Mouse (Mus musculus): ENCODE data around the gene Afp.

Afp gene

GRCm38 (mm10) chr5:90490518-90490917 is at the start of gene Afp:
Gene Afp, plus strand, starts transcription at chr5:90490737.
- DNase-seq (ENCODE audit: low read depth in 2 of 2, low spot score in 2 of 2) = no peak

DNA sequence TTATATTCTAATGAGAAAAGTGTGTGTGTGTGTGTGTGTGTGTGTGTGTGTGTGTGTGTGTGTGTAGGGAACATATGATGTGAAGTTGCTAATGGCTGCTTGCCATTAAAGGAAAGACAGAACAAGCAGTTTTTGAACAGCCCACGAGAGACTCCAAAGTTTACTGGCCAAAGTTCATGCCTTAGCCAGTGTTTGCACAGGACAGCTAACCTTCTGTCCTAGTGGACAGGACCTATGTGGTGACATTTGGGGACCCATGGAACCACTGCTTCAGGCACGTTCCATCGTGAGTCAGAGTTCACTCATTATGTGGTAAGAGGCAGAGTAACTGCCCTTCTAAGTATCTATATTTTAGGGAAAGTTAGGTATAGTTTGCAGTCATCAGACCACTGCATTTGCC is 43.0 kb upstream of the Afp start:
- no peak for DNase-seq (ENCODE audit: low read depth in 2 of 2, low spot score in 2 of 2)

DNA sequence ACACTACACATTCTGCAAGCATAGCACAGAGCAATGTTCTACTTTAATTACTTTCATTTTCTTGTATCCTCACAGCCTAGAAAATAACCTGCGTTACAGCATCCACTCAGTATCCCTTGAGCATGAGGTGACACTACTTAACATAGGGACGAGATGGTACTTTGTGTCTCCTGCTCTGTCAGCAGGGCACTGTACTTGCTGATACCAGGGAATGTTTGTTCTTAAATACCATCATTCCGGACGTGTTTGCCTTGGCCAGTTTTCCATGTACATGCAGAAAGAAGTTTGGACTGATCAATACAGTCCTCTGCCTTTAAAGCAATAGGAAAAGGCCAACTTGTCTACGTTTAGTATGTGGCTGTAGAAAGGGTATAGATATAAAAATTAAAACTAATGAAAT is 40.6 kb upstream of the Afp start:
- no peak for DNase-seq (ENCODE audit: low read depth in 2 of 2, low spot score in 2 of 2)

- DNase-seq (ENCODE audit: low read depth in 2 of 2, low spot score in 2 of 2) = peak in 1 of 2 experiments; percentile 1
These were observed 37.8 kb upstream of the Afp start for GRCm38 (mm10) chr5:90452711-90453110.

GRCm38 (mm10) chr5:90457241-90457640 is 33.3 kb upstream of the Afp start:
- DNase-seq (ENCODE audit: low read depth in 2 of 2, low spot score in 2 of 2) = no peak

DNA sequence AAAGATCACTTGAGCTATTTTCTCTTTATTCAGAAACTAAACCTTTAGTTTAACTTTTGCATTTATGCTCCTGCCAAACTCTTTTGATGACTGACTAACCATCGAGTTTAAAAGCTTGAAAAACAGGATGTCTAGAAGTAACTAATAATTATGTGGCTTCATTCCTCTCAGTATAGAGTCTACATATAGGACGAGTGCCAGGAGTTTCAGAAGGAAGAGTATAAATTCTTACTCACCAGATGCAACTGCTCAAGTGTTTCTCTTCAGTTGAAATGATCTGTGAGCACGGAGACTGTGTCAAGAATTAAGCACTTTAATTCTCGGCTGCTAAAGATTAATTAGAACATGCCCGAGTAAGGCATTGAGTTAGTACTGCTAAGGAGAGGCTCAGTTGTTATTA is 31.8 kb upstream of the Afp start:
- DNase-seq (ENCODE audit: low read depth in 2 of 2, low spot score in 2 of 2) = no peak

- DNase-seq (ENCODE audit: low read depth in 2 of 2, low spot score in 2 of 2) = no peak
These were observed 29.9 kb upstream of the Afp start, which contains the start of gene Alb for GRCm38 (mm10) chr5:90460619-90461018. Gene Alb, plus strand, starts transcription at chr5:90460897.

DNA sequence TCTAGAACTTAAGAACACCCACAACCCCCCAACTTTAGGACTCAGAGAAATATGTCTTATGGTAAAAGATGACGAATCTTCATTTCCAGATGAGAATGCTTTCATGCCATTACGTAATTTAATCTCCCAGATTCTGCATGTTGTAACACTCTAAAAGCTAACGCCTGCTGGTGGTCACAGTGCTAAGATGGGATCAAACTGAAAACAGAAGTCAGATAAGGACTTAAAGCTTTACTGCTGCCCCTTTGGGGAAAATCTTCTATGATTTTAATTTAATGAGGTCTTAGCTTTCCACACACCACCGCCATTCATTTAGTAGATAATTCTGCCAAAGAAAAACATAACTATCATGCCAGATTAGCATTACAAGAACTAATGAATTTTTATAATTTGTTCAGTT is 23.7 kb upstream of the Afp start:
- no peak for DNase-seq (ENCODE audit: low read depth in 2 of 2, low spot score in 2 of 2)

DNA sequence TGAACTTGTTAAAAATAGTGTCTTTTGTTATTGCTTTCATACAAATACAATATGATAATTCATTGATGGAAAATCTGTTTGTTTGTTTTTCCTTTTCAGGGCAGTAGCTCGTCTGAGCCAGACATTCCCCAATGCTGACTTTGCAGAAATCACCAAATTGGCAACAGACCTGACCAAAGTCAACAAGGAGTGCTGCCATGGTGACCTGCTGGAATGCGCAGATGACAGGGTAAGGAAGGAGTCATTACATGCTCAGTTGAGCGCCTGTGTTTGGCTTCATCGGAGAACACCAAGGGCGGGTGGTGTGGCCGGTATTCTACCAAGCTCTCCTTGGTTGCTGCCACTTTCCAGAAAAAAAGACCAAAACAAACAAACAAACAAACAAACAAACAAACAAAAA is 23.3 kb upstream of the Afp start:
- DNase-seq (ENCODE audit: low read depth in 2 of 2, low spot score in 2 of 2) = no peak

- no peak for DNase-seq (ENCODE audit: low read depth in 2 of 2, low spot score in 2 of 2)
These were observed 19.7 kb upstream of the Afp start for GRCm38 (mm10) chr5:90470836-90471235.

GRCm38 (mm10) chr5:90473902-90474301 is 16.6 kb upstream of the Afp start:
- no peak for DNase-seq (ENCODE audit: low read depth in 2 of 2, low spot score in 2 of 2)

GRCm38 (mm10) chr5:90474369-90474768 is 16.2 kb upstream of the Afp start:
- no peak for DNase-seq (ENCODE audit: low read depth in 2 of 2, low spot score in 2 of 2)

- DNase-seq (ENCODE audit: low read depth in 2 of 2, low spot score in 2 of 2) = no peak
These were observed 13.8 kb upstream of the Afp start for GRCm38 (mm10) chr5:90476741-90477140.

DNA sequence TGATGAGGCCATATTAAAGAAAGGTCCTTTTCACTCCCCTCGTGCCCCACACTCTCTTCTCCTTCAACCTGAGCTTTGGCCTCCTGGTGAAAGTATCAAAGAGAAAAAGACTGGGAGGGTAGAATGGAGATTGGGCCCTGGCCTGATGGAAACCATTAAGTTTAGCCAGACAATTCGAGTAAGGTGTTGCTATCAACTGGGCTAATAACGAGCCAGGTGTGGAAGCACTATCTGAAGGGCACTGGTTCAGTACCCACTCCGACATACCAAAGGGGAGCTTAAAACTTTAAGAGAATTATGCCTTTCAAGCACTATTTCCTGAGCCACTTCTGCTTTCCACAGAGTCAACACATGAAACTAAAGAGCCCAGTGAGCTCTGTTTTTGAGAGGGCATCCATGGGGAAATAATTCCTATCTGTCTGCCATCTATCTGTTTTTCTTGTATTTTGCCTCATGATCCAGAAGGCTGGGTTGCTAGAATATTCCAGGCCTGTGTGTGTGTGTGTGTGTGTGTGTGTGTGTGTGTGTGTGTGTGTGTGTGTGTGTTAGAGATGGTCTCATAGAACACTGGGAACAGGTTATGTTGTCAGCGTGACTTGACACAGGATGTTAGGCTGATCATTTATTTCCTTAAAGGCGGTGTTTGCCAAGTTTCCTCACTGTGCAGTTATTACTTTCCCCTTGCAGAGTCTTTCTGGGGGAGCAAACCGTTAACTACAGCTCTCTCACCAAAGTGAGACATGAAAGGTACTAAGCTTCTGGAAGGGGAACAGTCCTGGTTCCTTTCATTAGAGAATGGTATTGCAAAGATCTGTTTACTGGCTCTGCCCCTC is 13.0 kb upstream of the Afp start:
- no peak for DNase-seq (ENCODE audit: low read depth in 2 of 2, low spot score in 2 of 2)

DNA sequence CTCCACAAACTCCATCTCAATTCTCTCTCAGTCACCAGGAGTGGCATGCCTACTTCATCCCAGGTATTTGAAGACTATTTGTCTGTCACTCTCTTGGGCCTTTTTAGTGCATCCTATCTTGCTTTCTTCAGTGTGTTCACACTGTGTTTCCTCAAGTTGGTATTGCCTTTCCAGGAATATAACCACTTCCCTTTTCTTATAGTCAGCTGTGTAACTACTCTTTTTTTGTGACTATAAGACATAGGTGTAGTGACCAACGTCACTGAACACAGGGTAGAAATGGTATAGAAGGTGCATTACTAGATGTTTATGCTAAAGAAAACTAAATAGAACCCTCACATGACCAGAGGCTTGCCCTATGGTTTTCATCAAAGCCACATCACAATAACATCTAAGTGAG is 11.7 kb upstream of the Afp start:
- DNase-seq (ENCODE audit: low read depth in 2 of 2, low spot score in 2 of 2) = no peak

DNA sequence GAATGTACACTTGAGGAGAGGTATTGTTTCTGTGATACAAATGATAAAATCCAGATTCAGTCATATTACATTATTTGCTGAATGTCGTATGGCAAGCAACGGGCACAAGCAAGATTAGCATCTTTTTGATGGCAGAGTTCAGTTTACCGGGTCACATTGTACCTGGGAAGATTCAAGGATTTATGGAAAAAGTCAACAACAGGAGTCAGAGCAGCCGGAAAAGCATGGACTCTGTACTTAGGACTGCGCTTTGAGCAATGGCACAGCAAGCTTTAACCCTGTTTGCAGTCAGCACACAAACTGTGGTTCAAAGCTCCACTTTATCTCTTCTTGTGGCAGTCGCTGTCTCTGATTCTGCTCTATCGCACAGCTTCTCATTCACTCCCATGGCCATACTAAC is 4.9 kb upstream of the Afp start:
- no peak for DNase-seq (ENCODE audit: low read depth in 2 of 2, low spot score in 2 of 2)

GRCm38 (mm10) chr5:90488323-90488722 is 2.2 kb upstream of the Afp start:
- DNase-seq (ENCODE audit: low read depth in 2 of 2, low spot score in 2 of 2) = no peak

DNA sequence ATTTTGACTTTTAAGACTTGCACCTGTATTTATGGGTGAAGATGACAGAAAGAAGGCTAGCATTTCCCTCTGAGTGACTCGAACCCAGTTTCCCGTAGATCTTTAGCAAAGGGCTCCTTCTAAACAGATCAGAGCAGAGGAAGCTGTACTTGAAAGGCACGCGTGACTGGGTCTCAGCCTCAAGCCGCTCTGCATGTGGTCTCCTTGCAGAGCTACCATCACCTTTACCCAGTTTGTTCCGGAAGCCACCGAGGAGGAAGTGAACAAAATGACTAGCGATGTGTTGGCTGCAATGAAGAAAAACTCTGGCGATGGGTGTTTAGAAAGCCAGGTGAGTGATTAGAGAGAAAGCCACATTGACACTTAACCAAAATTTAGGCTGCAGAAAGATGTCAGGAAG is 1.9 kb downstream of the Afp start:
- peak; percentile 35 to 52 for DNase-seq (ENCODE audit: low read depth in 2 of 2, low spot score in 2 of 2)

DNA sequence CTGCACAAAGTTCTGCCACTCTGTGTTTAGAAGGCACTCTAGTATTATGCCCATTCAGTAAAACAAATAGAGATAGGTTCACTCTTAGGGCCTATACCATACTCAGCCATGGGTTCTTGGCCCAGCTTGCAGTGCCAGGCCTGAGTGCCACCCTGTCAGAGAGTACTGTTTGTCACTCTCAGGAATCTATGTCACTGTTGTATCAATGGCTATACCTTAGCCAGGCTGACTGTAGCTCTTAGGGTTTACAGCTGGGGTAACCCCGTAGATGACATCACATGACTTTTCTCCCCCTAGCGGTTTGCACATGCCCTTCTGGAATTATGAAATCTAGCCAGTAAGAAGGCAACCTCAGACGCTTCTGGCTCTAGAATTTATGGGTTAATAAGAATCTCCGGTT is 3.8 kb downstream of the Afp start:
- DNase-seq (ENCODE audit: low read depth in 2 of 2, low spot score in 2 of 2) = no peak

DNA sequence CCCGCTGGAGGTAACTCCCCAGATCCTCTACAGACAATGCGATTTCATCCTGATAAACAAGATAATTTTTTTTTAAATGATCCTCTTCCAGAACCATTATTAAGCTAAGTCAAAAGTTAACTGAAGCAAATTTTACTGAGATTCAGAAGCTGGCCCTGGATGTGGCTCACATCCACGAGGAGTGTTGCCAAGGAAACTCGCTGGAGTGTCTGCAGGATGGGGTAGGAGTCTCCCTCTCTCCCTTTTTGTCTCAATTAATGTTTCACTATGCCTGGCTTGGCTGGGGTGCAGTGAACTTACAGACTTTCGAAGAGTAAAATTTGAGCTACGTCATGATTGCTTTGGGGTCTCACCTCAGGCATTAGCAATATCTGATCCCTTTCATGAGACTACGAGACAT is 9.0 kb downstream of the Afp start:
- DNase-seq (ENCODE audit: low read depth in 2 of 2, low spot score in 2 of 2) = no peak

DNA sequence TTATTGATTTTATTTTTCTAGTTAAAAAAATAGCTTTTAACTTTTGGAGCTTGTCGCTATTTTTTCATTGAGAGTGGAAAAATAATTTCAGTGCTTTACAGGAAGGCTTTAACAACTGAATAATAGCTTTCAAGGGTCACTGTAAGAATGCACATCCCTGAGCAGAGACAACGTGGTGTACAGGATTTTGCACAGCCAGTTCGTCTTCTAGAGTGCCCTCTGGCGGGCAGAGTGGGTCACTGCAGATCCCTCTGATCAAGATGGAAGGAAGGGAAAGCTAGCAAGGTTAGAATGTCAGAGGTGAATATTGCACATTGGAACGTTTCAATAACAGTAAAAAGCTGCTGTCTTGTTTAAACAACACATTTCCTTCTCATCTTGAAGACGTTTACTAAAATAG is 10.2 kb downstream of the Afp start:
- DNase-seq (ENCODE audit: low read depth in 2 of 2, low spot score in 2 of 2) = peak; percentile 62 to 71

- DNase-seq (ENCODE audit: low read depth in 2 of 2, low spot score in 2 of 2) = no peak
These were observed 11.2 kb downstream of the Afp start for GRCm38 (mm10) chr5:90501752-90502151.

DNA sequence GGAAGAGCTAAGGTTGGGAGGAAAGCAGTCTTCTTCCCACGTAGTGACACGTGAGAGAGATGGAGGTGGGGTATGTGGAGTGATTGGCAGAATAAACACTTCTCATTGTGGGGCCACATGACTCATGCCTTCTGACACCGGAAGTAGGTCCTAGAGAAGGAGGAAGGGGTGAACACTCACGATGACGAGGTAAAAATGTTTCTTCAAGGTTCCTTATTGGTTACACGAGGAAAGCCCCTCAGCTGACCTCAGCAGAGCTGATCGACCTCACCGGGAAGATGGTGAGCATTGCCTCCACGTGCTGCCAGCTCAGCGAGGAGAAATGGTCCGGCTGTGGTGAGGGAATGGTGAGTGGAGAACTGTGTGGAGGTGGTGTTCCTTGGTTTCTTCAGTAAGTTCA is 14.2 kb downstream of the Afp start:
- no peak for DNase-seq (ENCODE audit: low read depth in 2 of 2, low spot score in 2 of 2)

All from CD8-positive naive resting alpha-beta T cell, adult 2 months (primary cell).